Mouse (Mus musculus): ENCODE results near the gene Ucn3. TPM values are rescaled to one million over a fixed set of nuclear protein-coding genes. Genes with fewer than 3 reads are reported as not detected.

Gene Ucn3
- not detected in 2 replicates for polyA plus RNA-seq (2012; rRNA removed)

- no peak within 1 kb of the TSS for H3K27ac ChIP-seq (ENCODE audit: insufficient read depth, low read length)
- no peaks in the 10 kb centered on the region for H3K4me1 ChIP-seq (ENCODE audit: control insufficient read depth, insufficient read depth, low read length)
- no peak for TF ChIP-seq POLR2A (IDR thresholded peaks at IDR 0.05; ENCODE audit: extremely low read depth, insufficient read depth, low read length)
- no peak for TF ChIP-seq CTCF (IDR thresholded peaks at IDR 0.05; ENCODE audit: extremely low read depth, insufficient read depth, low read length)
- H3K4me3 ChIP-seq (ENCODE audit: insufficient read depth, low read length): no peak within 1 kb of the TSS
Observed at GRCm38 (mm10) chr13:3945249-3945648, at the start of gene Ucn3. Ucn3 (minus strand) TSS chr13:3945349.

GRCm38 (mm10) chr13:3992081-3992480 lies 46.9 kb upstream of the Ucn3 start:
- Histone ChIP-seq H3K4me1 (ENCODE audit: control insufficient read depth, insufficient read depth, low read length) (no peaks in the 10 kb centered on the region), H3K4me3 (ENCODE audit: insufficient read depth, low read length) (no peak overlapping the region), H3K27ac (ENCODE audit: insufficient read depth, low read length) (no peak overlapping the region)
- TF ChIP-seq POLR2A (IDR thresholded peaks at IDR 0.05; ENCODE audit: extremely low read depth, insufficient read depth, low read length): no peak
- no peak for TF ChIP-seq CTCF (IDR thresholded peaks at IDR 0.05; ENCODE audit: extremely low read depth, insufficient read depth, low read length)

GRCm38 (mm10) chr13:3968849-3969248 lies 23.7 kb upstream of the Ucn3 start:
- TF ChIP-seq CTCF (IDR thresholded peaks at IDR 0.05; ENCODE audit: extremely low read depth, insufficient read depth, low read length): no peak
- no peak for TF ChIP-seq POLR2A (IDR thresholded peaks at IDR 0.05; ENCODE audit: extremely low read depth, insufficient read depth, low read length)
- Histone ChIP-seq H3K4me1 (ENCODE audit: control insufficient read depth, insufficient read depth, low read length) (no peaks in the 10 kb centered on the region), H3K4me3 (ENCODE audit: insufficient read depth, low read length) (no peak overlapping the region), H3K27ac (ENCODE audit: insufficient read depth, low read length) (no peak overlapping the region)

- TF ChIP-seq POLR2A (IDR thresholded peaks at IDR 0.05; ENCODE audit: extremely low read depth, insufficient read depth, low read length) (no peak), CTCF (IDR thresholded peaks at IDR 0.05; ENCODE audit: extremely low read depth, insufficient read depth, low read length) (no peak)
- Histone ChIP-seq H3K27ac (ENCODE audit: insufficient read depth, low read length) (no peak overlapping the region), H3K4me1 (ENCODE audit: control insufficient read depth, insufficient read depth, low read length) (no peaks in the 10 kb centered on the region), H3K4me3 (ENCODE audit: insufficient read depth, low read length) (no peak overlapping the region)
Observed at GRCm38 (mm10) chr13:3951198-3951914, 6.2 kb upstream of the Ucn3 start.

GRCm38 (mm10) chr13:3949477-3949876 lies 4.3 kb upstream of the Ucn3 start:
- no peaks in the 10 kb centered on the region for H3K4me1 ChIP-seq (ENCODE audit: control insufficient read depth, insufficient read depth, low read length)

GRCm38 (mm10) chr13:3947267-3947666 lies 2.1 kb upstream of the Ucn3 start:
- no peaks in the 10 kb centered on the region for H3K4me1 ChIP-seq (ENCODE audit: control insufficient read depth, insufficient read depth, low read length)
- H3K4me3 ChIP-seq (ENCODE audit: insufficient read depth, low read length): no peak overlapping the region
- no peak for TF ChIP-seq CTCF (IDR thresholded peaks at IDR 0.05; ENCODE audit: extremely low read depth, insufficient read depth, low read length)
- no peak for TF ChIP-seq POLR2A (IDR thresholded peaks at IDR 0.05; ENCODE audit: extremely low read depth, insufficient read depth, low read length)
- no peak overlapping the region for H3K27ac ChIP-seq (ENCODE audit: insufficient read depth, low read length)

More at GRCm38 (mm10) chr13:3949477-3949876, 4.3 kb upstream of the Ucn3 start:
- H3K4me3 ChIP-seq (ENCODE audit: insufficient read depth, low read length): no peak overlapping the region
- TF ChIP-seq POLR2A (IDR thresholded peaks at IDR 0.05; ENCODE audit: extremely low read depth, insufficient read depth, low read length) (no peak), CTCF (IDR thresholded peaks at IDR 0.05; ENCODE audit: extremely low read depth, insufficient read depth, low read length) (no peak)
- H3K27ac ChIP-seq (ENCODE audit: insufficient read depth, low read length): no peak overlapping the region

GRCm38 (mm10) chr13:3944699-3945098 lies 450 bp downstream of the Ucn3 start:
- no peak overlapping the region for H3K27ac ChIP-seq (ENCODE audit: insufficient read depth, low read length)
- TF ChIP-seq CTCF (IDR thresholded peaks at IDR 0.05; ENCODE audit: extremely low read depth, insufficient read depth, low read length) (no peak), POLR2A (IDR thresholded peaks at IDR 0.05; ENCODE audit: extremely low read depth, insufficient read depth, low read length) (no peak)

GRCm38 (mm10) chr13:3926046-3926445 lies 19.1 kb downstream of the Ucn3 start:
- H3K4me3 ChIP-seq (ENCODE audit: insufficient read depth, low read length): no peak overlapping the region

More at GRCm38 (mm10) chr13:3944699-3945098, 450 bp downstream of the Ucn3 start:
- Histone ChIP-seq H3K4me3 (ENCODE audit: insufficient read depth, low read length) (no peak overlapping the region), H3K4me1 (ENCODE audit: control insufficient read depth, insufficient read depth, low read length) (no peaks in the 10 kb centered on the region)

GRCm38 (mm10) chr13:3925632-3926031 lies 19.5 kb downstream of the Ucn3 start:
- no peak overlapping the region for H3K27ac ChIP-seq (ENCODE audit: insufficient read depth, low read length)
- no peak for TF ChIP-seq POLR2A (IDR thresholded peaks at IDR 0.05; ENCODE audit: extremely low read depth, insufficient read depth, low read length)
- no peaks in the 10 kb centered on the region for H3K4me1 ChIP-seq (ENCODE audit: control insufficient read depth, insufficient read depth, low read length)
- no peak overlapping the region for H3K4me3 ChIP-seq (ENCODE audit: insufficient read depth, low read length)

More at GRCm38 (mm10) chr13:3926046-3926445, 19.1 kb downstream of the Ucn3 start:
- TF ChIP-seq CTCF (IDR thresholded peaks at IDR 0.05; ENCODE audit: extremely low read depth, insufficient read depth, low read length) (no peak), POLR2A (IDR thresholded peaks at IDR 0.05; ENCODE audit: extremely low read depth, insufficient read depth, low read length) (no peak)
- no peak overlapping the region for H3K27ac ChIP-seq (ENCODE audit: insufficient read depth, low read length)
- no peaks in the 10 kb centered on the region for H3K4me1 ChIP-seq (ENCODE audit: control insufficient read depth, insufficient read depth, low read length)

GRCm38 (mm10) chr13:3924483-3924882 lies 20.7 kb downstream of the Ucn3 start:
- no peak overlapping the region for H3K27ac ChIP-seq (ENCODE audit: insufficient read depth, low read length)
- H3K4me1 ChIP-seq (ENCODE audit: control insufficient read depth, insufficient read depth, low read length): no peaks in the 10 kb centered on the region
- no peak overlapping the region for H3K4me3 ChIP-seq (ENCODE audit: insufficient read depth, low read length)
- TF ChIP-seq CTCF (IDR thresholded peaks at IDR 0.05; ENCODE audit: extremely low read depth, insufficient read depth, low read length): no peak
- TF ChIP-seq POLR2A (IDR thresholded peaks at IDR 0.05; ENCODE audit: extremely low read depth, insufficient read depth, low read length): no peak

Data from cortical plate, adult 2 months (tissue).